Mouse (Mus musculus) bone marrow macrophage, adult 2 months (primary cell): ENCODE data around the gene Il9.

Experiments
- CTCF ChIP-seq: IDR thresholded peaks from 2 replicates; pipeline ENCODE4 v1.5.1; 2012; ENCODE audit warnings: low read depth, mild to moderate bottlenecking, low read length, moderate library complexity
- POLR2A ChIP-seq: IDR thresholded peaks from 2 replicates; pipeline ENCODE4 v1.6.1; 2012; ENCODE audit warnings: mild to moderate bottlenecking, low read depth, low read length, borderline replicate concordance

DNA sequence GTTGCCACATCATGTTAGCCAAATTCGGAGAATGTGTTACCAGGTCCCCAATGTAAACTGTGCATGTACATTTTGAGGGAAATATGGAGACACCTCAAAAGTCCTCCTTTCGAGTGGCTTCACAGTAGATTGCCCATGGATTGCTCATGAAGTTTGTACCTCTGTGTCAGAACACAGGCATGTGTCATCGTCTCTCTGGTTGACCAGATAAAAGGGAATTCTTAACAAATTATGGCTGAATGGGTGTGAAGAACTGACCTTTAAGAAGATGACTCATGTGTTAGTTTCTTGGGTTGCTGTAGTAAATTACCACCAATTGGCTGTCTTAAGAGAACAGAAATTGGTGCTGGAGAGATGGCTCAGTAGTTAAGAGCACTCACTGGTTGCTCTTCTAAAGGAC is 37.9 kb downstream of the Il9 start:
- TF ChIP-seq CTCF: no peak
- TF ChIP-seq POLR2A: no peak
